Mouse (Mus musculus): ENCODE measurements at regions not wholly inside any gene's neighbourhood (a gene's known extent, or its start where the extent isn't known, plus 50 kb on each side); places are given as distances from the start of the nearest gene placed in this dataset.

- H3K4me2 ChIP-seq (ENCODE audit: low read length) = no peak overlapping the region
- no peak overlapping the region for H3K4me3 ChIP-seq (ENCODE audit: low read depth, low read length)
- H3K4me1 ChIP-seq (ENCODE audit: control insufficient read depth, insufficient read depth, low read length) = peaks cover 8% of the 10 kb centered on the region; the same call in 1 of the 2 replicates
- H3K9ac ChIP-seq (ENCODE audit: low read depth, low read length) = no peak overlapping the region
- H3K27me3 ChIP-seq (ENCODE audit: control insufficient read depth, insufficient read depth, low read depth, low read length) = no peaks in the 10 kb centered on the region
- no peak overlapping the region for H3K27ac ChIP-seq (ENCODE audit: low read length)
- 23% methylated on average over 3 of the region's 3 CpGs for WGBS
- no peak for ATAC-seq
- H3K36me3 ChIP-seq (ENCODE audit: control insufficient read depth, insufficient read depth, low read length) = no peaks in the 10 kb centered on the region
- no peaks in the 10 kb centered on the region for H3K9me3 ChIP-seq (replicated peaks; ENCODE audit: control insufficient read depth, low read length, poor library complexity, severe bottlenecking)
Measured at GRCm38 (mm10) chr13:97317633-97318032, 76.7 kb downstream of the Enc1 start.

GRCm38 (mm10) chr13:97312420-97313370, 71.8 kb downstream of the Enc1 start:
- Histone ChIP-seq H3K27ac (ENCODE audit: low read length) (no peak overlapping the region), H3K4me2 (ENCODE audit: low read length) (no peak overlapping the region), H3K27me3 (ENCODE audit: control insufficient read depth, insufficient read depth, low read depth, low read length) (no peaks in the 10 kb centered on the region), H3K36me3 (ENCODE audit: control insufficient read depth, insufficient read depth, low read length) (no peaks in the 10 kb centered on the region), H3K9me3 (replicated peaks; ENCODE audit: control insufficient read depth, low read length, poor library complexity, severe bottlenecking) (no peaks in the 10 kb centered on the region), H3K9ac (ENCODE audit: low read depth, low read length) (no peak overlapping the region), H3K4me3 (ENCODE audit: low read depth, low read length) (no peak overlapping the region), H3K4me1 (ENCODE audit: control insufficient read depth, insufficient read depth, low read length) (peaks cover 13% of the 10 kb centered on the region; the same call in 1 of the 2 replicates)
- no peak for ATAC-seq
- WGBS = 64% methylated on average over 16 of the region's 16 CpGs

- H3K4me3 ChIP-seq (ENCODE audit: low read depth, low read length) = no peak overlapping the region
- H3K4me2 ChIP-seq (ENCODE audit: low read length) = no peak overlapping the region
- WGBS = 15% methylated on average over 4 of the region's 4 CpGs
- H3K9ac ChIP-seq (ENCODE audit: low read depth, low read length) = no peak overlapping the region
- ATAC-seq = no peak
- peaks cover 11% of the 10 kb centered on the region; the same call in 1 of the 2 replicates for H3K4me1 ChIP-seq (ENCODE audit: control insufficient read depth, insufficient read depth, low read length)
- no peaks in the 10 kb centered on the region for H3K36me3 ChIP-seq (ENCODE audit: control insufficient read depth, insufficient read depth, low read length)
- H3K27me3 ChIP-seq (ENCODE audit: control insufficient read depth, insufficient read depth, low read depth, low read length) = no peaks in the 10 kb centered on the region
- H3K9me3 ChIP-seq (replicated peaks; ENCODE audit: control insufficient read depth, low read length, poor library complexity, severe bottlenecking) = no peaks in the 10 kb centered on the region
- H3K27ac ChIP-seq (ENCODE audit: low read length) = no peak overlapping the region
Measured at GRCm38 (mm10) chr13:97311340-97311739, 70.4 kb downstream of the Enc1 start.

- Histone ChIP-seq H3K4me1 (ENCODE audit: control insufficient read depth, insufficient read depth, low read length) (peaks cover 11% of the 10 kb centered on the region; the same call in 1 of the 2 replicates), H3K36me3 (ENCODE audit: control insufficient read depth, insufficient read depth, low read length) (no peaks in the 10 kb centered on the region), H3K9me3 (replicated peaks; ENCODE audit: control insufficient read depth, low read length, poor library complexity, severe bottlenecking) (no peaks in the 10 kb centered on the region), H3K9ac (ENCODE audit: low read depth, low read length) (no peak overlapping the region), H3K27ac (ENCODE audit: low read length) (no peak overlapping the region), H3K4me2 (ENCODE audit: low read length) (no peak overlapping the region), H3K4me3 (ENCODE audit: low read depth, low read length) (no peak overlapping the region), H3K27me3 (ENCODE audit: control insufficient read depth, insufficient read depth, low read depth, low read length) (no peaks in the 10 kb centered on the region)
- no peak for ATAC-seq
- WGBS = 23% methylated on average over 3 of the region's 3 CpGs
Measured at GRCm38 (mm10) chr13:97310855-97311189, 69.9 kb downstream of the Enc1 start.

GRCm38 (mm10) chr13:97310186-97310854, 69.4 kb downstream of the Enc1 start:
- Histone ChIP-seq H3K4me3 (ENCODE audit: low read depth, low read length) (no peak overlapping the region), H3K4me1 (ENCODE audit: control insufficient read depth, insufficient read depth, low read length) (peaks cover 11% of the 10 kb centered on the region; the same call in 1 of the 2 replicates), H3K27me3 (ENCODE audit: control insufficient read depth, insufficient read depth, low read depth, low read length) (no peaks in the 10 kb centered on the region), H3K9ac (ENCODE audit: low read depth, low read length) (no peak overlapping the region), H3K4me2 (ENCODE audit: low read length) (no peak overlapping the region), H3K27ac (ENCODE audit: low read length) (no peak overlapping the region), H3K36me3 (ENCODE audit: control insufficient read depth, insufficient read depth, low read length) (no peaks in the 10 kb centered on the region), H3K9me3 (replicated peaks; ENCODE audit: control insufficient read depth, low read length, poor library complexity, severe bottlenecking) (no peaks in the 10 kb centered on the region)
- WGBS = 32% methylated on average over 8 of the region's 8 CpGs
- ATAC-seq = no peak

- no peak for ATAC-seq
- H3K27me3 ChIP-seq (ENCODE audit: control insufficient read depth, insufficient read depth, low read depth, low read length) = no peaks in the 10 kb centered on the region
- H3K27ac ChIP-seq (ENCODE audit: low read length) = no peak overlapping the region
- no peak overlapping the region for H3K4me3 ChIP-seq (ENCODE audit: low read depth, low read length)
- no peak overlapping the region for H3K9ac ChIP-seq (ENCODE audit: low read depth, low read length)
- no peaks in the 10 kb centered on the region for H3K36me3 ChIP-seq (ENCODE audit: control insufficient read depth, insufficient read depth, low read length)
- H3K4me1 ChIP-seq (ENCODE audit: control insufficient read depth, insufficient read depth, low read length) = peaks cover 11% of the 10 kb centered on the region; the same call in 1 of the 2 replicates
- no peaks in the 10 kb centered on the region for H3K9me3 ChIP-seq (replicated peaks; ENCODE audit: control insufficient read depth, low read length, poor library complexity, severe bottlenecking)
- 76% methylated on average over 3 of the region's 3 CpGs for WGBS
- no peak overlapping the region for H3K4me2 ChIP-seq (ENCODE audit: low read length)
Measured at GRCm38 (mm10) chr13:97309411-97309810, 68.5 kb downstream of the Enc1 start.

GRCm38 (mm10) chr13:97308431-97308830, 67.5 kb downstream of the Enc1 start:
- Histone ChIP-seq H3K9ac (ENCODE audit: low read depth, low read length) (no peak overlapping the region), H3K9me3 (replicated peaks; ENCODE audit: control insufficient read depth, low read length, poor library complexity, severe bottlenecking) (no peaks in the 10 kb centered on the region), H3K4me2 (ENCODE audit: low read length) (no peak overlapping the region), H3K27ac (ENCODE audit: low read length) (no peak overlapping the region), H3K27me3 (ENCODE audit: control insufficient read depth, insufficient read depth, low read depth, low read length) (no peaks in the 10 kb centered on the region), H3K4me1 (ENCODE audit: control insufficient read depth, insufficient read depth, low read length) (peaks cover 10% of the 10 kb centered on the region; the same call in 1 of the 2 replicates), H3K4me3 (ENCODE audit: low read depth, low read length) (no peak overlapping the region), H3K36me3 (ENCODE audit: control insufficient read depth, insufficient read depth, low read length) (no peaks in the 10 kb centered on the region)
- WGBS = 98% methylated on average over 2 of the region's 2 CpGs
- ATAC-seq = no peak

All from midbrain, embryonic 16.5 days (tissue).